Mouse (Mus musculus) naive thymus-derived CD4-positive, alpha-beta T cell, adult 5 months (primary cell): ENCODE measurements around the gene 1700109H08Rik. TPM values are rescaled to one million over a fixed set of nuclear protein-coding genes. Genes with fewer than 3 reads are reported as not detected.

Source experiments
- polyA plus RNA-seq: library from polyadenylated mRNA; unstranded; fragments of 100-300 nt; shearing (Covaris generic); gene quantifications from one replicate; pipeline ENCODE4 v1.2.1, GENCODE M21; 2017

Gene 1700109H08Rik
- 3.1 TPM for polyA plus RNA-seq

GRCm38 (mm10) chr5:3571266-3571665, at the start of gene 1700109H08Rik:
TSS of gene 1700109H08Rik (plus strand) at chr5:3571566.

DNA sequence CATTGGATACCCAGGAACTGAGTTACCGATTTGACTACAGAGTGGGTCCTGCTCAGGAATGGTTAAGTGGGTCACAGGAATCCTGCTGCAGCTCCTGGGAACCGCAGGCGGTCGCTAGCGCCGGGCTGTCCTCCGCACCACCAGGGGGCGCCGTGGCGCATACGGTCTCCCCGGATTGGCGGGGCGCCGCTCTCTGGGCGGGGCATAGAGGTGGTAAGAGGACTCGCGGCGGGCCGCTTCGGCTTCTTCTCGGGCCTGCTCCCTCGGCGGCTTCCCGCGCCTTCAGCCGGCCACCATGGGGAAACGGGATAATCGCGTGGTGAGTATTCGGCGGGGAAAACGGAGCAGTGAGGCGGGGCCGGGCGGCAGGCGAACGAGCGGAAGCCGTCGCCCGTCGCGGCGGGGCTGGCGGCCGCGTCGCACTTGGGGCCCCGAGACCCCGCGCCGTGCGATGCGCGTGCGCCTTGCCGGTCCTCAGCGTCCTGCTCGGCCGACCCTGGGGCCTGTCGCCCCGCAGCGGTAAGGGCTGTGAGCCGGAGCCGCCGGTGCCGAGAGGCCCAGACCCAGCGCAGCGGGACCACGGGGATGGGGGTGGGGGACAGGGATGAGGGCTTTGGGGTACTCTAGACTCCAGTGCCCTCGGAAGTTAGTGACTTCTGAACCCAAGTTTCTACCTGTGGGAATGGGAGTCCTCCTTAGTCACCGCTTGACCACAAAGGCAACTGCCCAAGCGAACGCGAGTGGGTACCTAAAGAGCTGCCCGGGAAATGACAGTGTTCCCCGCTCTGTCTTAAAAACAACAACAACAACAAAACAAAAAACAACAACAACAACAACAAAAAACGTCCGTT, 27.5 kb upstream of the 1700109H08Rik start, which contains the start of gene Fam133b:
Gene Fam133b (plus strand): TSS at position 205 of the 851 bp plus-strand sequence.

GRCm38 (mm10) chr5:3595693-3596398, 24.5 kb downstream of the 1700109H08Rik start, which contains the start of gene Pex1:
TSS of gene Pex1 (plus strand) at chr5:3596066.

GRCm38 (mm10) chr5:3596399-3596766, 25.0 kb downstream of the 1700109H08Rik start, which contains the start of gene Rbm48:
TSS of gene Rbm48 (minus strand) at chr5:3596585.

Other genes starting within 250 kb of the 1700109H08Rik start
- gene Cdk6, start 230.1 kb upstream of the 1700109H08Rik start, polyA plus RNA-seq: 15.1 TPM
- gene Fam133b, start 27.7 kb upstream of the 1700109H08Rik start, polyA plus RNA-seq: 39.6 TPM
- gene Pex1, start 24.5 kb downstream of the 1700109H08Rik start, polyA plus RNA-seq: 12.1 TPM
- 46.2 TPM for gene Rbm48, start 25.0 kb downstream of the 1700109H08Rik start, polyA plus RNA-seq
- not detected for gene Tmbim7, start 79.6 kb downstream of the 1700109H08Rik start, polyA plus RNA-seq
- gene Gatad1, start 85.6 kb downstream of the 1700109H08Rik start, polyA plus RNA-seq: 16.9 TPM
- 51.6 TPM for gene Ankib1, start 231.4 kb downstream of the 1700109H08Rik start, polyA plus RNA-seq
- 66.9 TPM for gene Krit1, start 231.6 kb downstream of the 1700109H08Rik start, polyA plus RNA-seq